Mouse (Mus musculus): ENCODE measurements around the gene Kcnh4. TPM values are rescaled to one million over a fixed set of nuclear protein-coding genes. Genes with fewer than 3 reads are reported as not detected.
"Not testable (repeated sequence)": the region's sequence is repeated elsewhere in the genome, so short reads cannot be mapped to it uniquely, and the experiment has no call there.

Gene Kcnh4
- polyA plus RNA-seq, 1 experiment from 2014 or later = 5.7 TPM

DNA sequence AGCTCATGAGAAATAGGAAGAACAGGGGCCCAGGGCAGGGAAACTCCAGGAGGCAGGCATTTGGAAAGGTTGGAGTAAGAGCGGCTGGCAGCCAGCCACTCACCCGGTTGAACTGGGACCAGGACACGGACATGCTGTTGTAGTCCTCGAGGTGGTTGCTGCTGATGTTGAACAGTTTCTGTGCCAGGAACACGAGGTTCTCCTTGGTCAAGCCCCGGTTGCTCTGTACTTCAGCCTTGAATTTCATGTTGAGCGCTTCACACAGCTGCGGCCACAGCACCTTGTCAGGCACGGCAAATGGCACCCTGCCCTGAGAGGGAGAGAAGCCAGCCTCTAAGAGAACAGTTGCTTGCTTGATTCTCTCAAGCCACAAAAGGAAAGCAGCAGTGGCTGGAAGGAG, 30.9 kb upstream of the Kcnh4 start:
- H3K27me3 ChIP-seq (ENCODE audit: control insufficient read depth, insufficient read depth, low read length); H3K9me3 ChIP-seq (ENCODE audit: control insufficient read depth, low read length); DNase-seq (ENCODE audit: low spot score); ATAC-seq (ENCODE audit: low FRiP score); H3K4me3 ChIP-seq (ENCODE audit: low read depth, low read length); H3K4me1 ChIP-seq (replicated peaks; ENCODE audit: control insufficient read depth, insufficient read depth, low read length); H3K27ac ChIP-seq (ENCODE audit: low read depth, low read length); H3K4me2 ChIP-seq (replicated peaks; ENCODE audit: low read depth, low read length); H3K36me3 ChIP-seq (ENCODE audit: control insufficient read depth, insufficient read depth, low read length); H3K9ac ChIP-seq (ENCODE audit: low read depth, low read length): not testable (repeated sequence)
- 90% methylated on average over 9 of the region's 9 CpGs for WGBS

- ATAC-seq (ENCODE audit: low FRiP score) (no peak), DNase-seq (ENCODE audit: low spot score) (no peak)
- Histone ChIP-seq H3K9ac (ENCODE audit: low read depth, low read length) (no peak overlapping the region), H3K4me2 (replicated peaks; ENCODE audit: low read depth, low read length) (no peak overlapping the region), H3K9me3 (ENCODE audit: control insufficient read depth, low read length) (no peaks in the 10 kb centered on the region), H3K27me3 (ENCODE audit: control insufficient read depth, insufficient read depth, low read length) (no peaks in the 10 kb centered on the region), H3K4me1 (replicated peaks; ENCODE audit: control insufficient read depth, insufficient read depth, low read length) (no peaks in the 10 kb centered on the region), H3K4me3 (ENCODE audit: low read depth, low read length) (no peak overlapping the region), H3K27ac (ENCODE audit: low read depth, low read length) (no peak overlapping the region), H3K36me3 (ENCODE audit: control insufficient read depth, insufficient read depth, low read length) (no peaks in the 10 kb centered on the region)
- 85% methylated on average over 3 of the region's 3 CpGs for WGBS
These were observed 30.0 kb upstream of the Kcnh4 start for GRCm38 (mm10) chr11:100789702-100790101.

DNA sequence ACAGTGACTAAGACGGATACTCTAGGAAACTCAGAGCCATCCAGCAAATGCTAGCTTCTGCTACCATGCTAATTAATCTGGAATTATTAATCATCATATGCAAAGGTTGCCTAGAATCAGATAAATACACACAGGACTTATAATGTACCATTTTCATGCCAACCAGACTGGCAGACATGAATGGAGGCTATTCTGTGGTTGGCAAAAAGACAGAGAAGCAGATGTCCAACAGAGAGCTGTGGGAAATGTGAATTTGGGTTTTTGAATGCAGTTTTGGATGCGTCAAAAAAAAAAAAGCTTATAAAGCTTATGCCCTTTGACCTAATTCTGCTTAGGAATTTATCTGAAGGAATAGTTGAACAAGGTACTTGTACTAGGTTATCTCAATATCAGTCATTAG, 26.0 kb upstream of the Kcnh4 start:
- 96% methylated on average over 2 of the region's 2 CpGs for WGBS
- DNase-seq (ENCODE audit: low spot score) = no peak

DNA sequence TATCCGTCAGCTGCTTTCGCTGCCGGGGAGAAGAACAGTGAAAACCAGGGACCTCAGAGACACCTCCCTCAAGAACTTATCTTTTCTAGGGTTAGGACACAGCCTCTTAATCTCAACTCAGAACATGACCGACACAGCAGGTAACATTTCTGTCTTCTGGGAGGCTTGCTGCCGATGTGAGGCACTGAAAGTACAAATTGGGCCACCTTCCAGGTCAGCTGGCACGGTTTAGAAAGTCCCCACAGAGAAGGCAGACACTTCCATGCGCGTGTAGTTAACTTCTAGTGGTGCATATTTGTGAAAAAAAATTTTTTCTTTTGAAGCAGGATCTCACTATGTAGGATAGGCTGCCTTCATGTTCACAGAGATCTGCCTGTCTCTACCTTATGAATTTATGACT, 24.5 kb upstream of the Kcnh4 start:
- 85% methylated on average over 8 of the region's 8 CpGs for WGBS
- Histone ChIP-seq H3K27ac (ENCODE audit: low read depth, low read length) (no peak overlapping the region), H3K27me3 (ENCODE audit: control insufficient read depth, insufficient read depth, low read length) (no peaks in the 10 kb centered on the region), H3K36me3 (ENCODE audit: control insufficient read depth, insufficient read depth, low read length) (no peaks in the 10 kb centered on the region), H3K4me1 (replicated peaks; ENCODE audit: control insufficient read depth, insufficient read depth, low read length) (no peaks in the 10 kb centered on the region), H3K9me3 (ENCODE audit: control insufficient read depth, low read length) (no peaks in the 10 kb centered on the region), H3K4me2 (replicated peaks; ENCODE audit: low read depth, low read length) (no peak overlapping the region), H3K4me3 (ENCODE audit: low read depth, low read length) (no peak overlapping the region), H3K9ac (ENCODE audit: low read depth, low read length) (no peak overlapping the region)
- no peak for ATAC-seq (ENCODE audit: low FRiP score)
- DNase-seq (ENCODE audit: low spot score) = no peak

More for the DNA sequence above, 26.0 kb upstream of the Kcnh4 start:
- Histone ChIP-seq H3K27ac (ENCODE audit: low read depth, low read length) (no peak overlapping the region), H3K27me3 (ENCODE audit: control insufficient read depth, insufficient read depth, low read length) (no peaks in the 10 kb centered on the region), H3K4me3 (ENCODE audit: low read depth, low read length) (no peak overlapping the region), H3K4me2 (replicated peaks; ENCODE audit: low read depth, low read length) (no peak overlapping the region), H3K4me1 (replicated peaks; ENCODE audit: control insufficient read depth, insufficient read depth, low read length) (no peaks in the 10 kb centered on the region), H3K9me3 (ENCODE audit: control insufficient read depth, low read length) (no peaks in the 10 kb centered on the region), H3K9ac (ENCODE audit: low read depth, low read length) (no peak overlapping the region), H3K36me3 (ENCODE audit: control insufficient read depth, insufficient read depth, low read length) (no peaks in the 10 kb centered on the region)
- ATAC-seq (ENCODE audit: low FRiP score) = no peak

DNA sequence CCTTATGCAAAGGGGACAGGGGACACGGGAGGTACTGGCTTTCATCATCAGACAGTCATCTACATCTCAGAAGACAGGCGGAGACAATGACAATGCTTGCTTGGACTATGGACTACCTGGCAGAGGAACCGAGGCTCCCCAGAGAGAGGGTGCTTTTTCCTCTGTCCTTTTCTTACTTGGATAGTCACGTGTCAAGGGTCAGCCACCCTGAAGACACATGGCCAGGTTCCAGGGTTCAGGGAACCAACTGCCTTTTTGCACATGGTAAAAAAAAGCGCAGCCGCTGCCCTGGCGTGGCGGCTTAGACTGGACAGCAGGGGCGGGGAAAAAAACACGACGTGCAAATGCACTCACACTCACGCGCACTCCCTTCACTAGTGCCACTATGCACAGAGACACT, 22.8 kb upstream of the Kcnh4 start:
- no peak overlapping the region for H3K4me2 ChIP-seq (replicated peaks; ENCODE audit: low read depth, low read length)
- DNase-seq (ENCODE audit: low spot score) = no peak
- H3K9me3 ChIP-seq (ENCODE audit: control insufficient read depth, low read length) = no peaks in the 10 kb centered on the region
- H3K27me3 ChIP-seq (ENCODE audit: control insufficient read depth, insufficient read depth, low read length) = no peaks in the 10 kb centered on the region
- WGBS = 91% methylated on average over 13 of the region's 13 CpGs
- H3K9ac ChIP-seq (ENCODE audit: low read depth, low read length) = no peak overlapping the region
- H3K36me3 ChIP-seq (ENCODE audit: control insufficient read depth, insufficient read depth, low read length) = no peaks in the 10 kb centered on the region
- H3K27ac ChIP-seq (ENCODE audit: low read depth, low read length) = no peak overlapping the region
- no peak for ATAC-seq (ENCODE audit: low FRiP score)
- no peaks in the 10 kb centered on the region for H3K4me1 ChIP-seq (replicated peaks; ENCODE audit: control insufficient read depth, insufficient read depth, low read length)
- H3K4me3 ChIP-seq (ENCODE audit: low read depth, low read length) = no peak overlapping the region

- no peak for ATAC-seq (ENCODE audit: low FRiP score)
- WGBS = 86% methylated on average over 15 of the region's 15 CpGs
These were observed 22.2 kb upstream of the Kcnh4 start for GRCm38 (mm10) chr11:100781763-100782475.

DNA sequence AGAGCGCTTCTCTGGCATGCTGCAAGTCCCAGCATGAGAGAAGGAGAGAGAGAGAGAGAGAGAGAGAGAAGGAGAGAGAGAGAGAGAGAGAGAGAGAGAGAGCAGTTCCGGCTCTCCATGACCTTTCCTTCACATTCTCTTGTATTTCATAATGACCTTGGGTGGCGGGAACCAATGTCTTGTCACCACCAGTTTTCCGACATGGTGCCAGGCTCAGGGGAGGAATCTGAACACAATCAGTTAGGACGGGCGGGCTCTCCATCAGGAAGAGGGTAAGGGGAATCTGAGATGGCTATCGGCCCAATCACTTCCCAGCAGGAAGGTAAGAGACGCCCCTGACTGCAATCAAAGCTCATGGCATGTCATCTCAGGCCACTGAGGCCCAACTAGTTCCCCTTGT, 20.5 kb upstream of the Kcnh4 start:
- DNase-seq (ENCODE audit: low spot score) (no peak), ATAC-seq (ENCODE audit: low FRiP score) (no peak)
- H3K9me3 ChIP-seq (ENCODE audit: control insufficient read depth, low read length) = no peaks in the 10 kb centered on the region
- H3K4me3 ChIP-seq (ENCODE audit: low read depth, low read length) = no peak overlapping the region
- no peak overlapping the region for H3K9ac ChIP-seq (ENCODE audit: low read depth, low read length)
- H3K36me3 ChIP-seq (ENCODE audit: control insufficient read depth, insufficient read depth, low read length) = no peaks in the 10 kb centered on the region
- no peaks in the 10 kb centered on the region for H3K27me3 ChIP-seq (ENCODE audit: control insufficient read depth, insufficient read depth, low read length)
- no peaks in the 10 kb centered on the region for H3K4me1 ChIP-seq (replicated peaks; ENCODE audit: control insufficient read depth, insufficient read depth, low read length)
- no peak overlapping the region for H3K27ac ChIP-seq (ENCODE audit: low read depth, low read length)
- no peak overlapping the region for H3K4me2 ChIP-seq (replicated peaks; ENCODE audit: low read depth, low read length)
- WGBS = 82% methylated on average over 8 of the region's 8 CpGs

More at GRCm38 (mm10) chr11:100781763-100782475, 22.2 kb upstream of the Kcnh4 start:
- H3K4me3 ChIP-seq (ENCODE audit: low read depth, low read length) = no peak overlapping the region
- H3K9ac ChIP-seq (ENCODE audit: low read depth, low read length) = no peak overlapping the region
- H3K9me3 ChIP-seq (ENCODE audit: control insufficient read depth, low read length) = no peaks in the 10 kb centered on the region
- no peaks in the 10 kb centered on the region for H3K27me3 ChIP-seq (ENCODE audit: control insufficient read depth, insufficient read depth, low read length)
- no peak for DNase-seq (ENCODE audit: low spot score)
- no peaks in the 10 kb centered on the region for H3K36me3 ChIP-seq (ENCODE audit: control insufficient read depth, insufficient read depth, low read length)
- H3K4me2 ChIP-seq (replicated peaks; ENCODE audit: low read depth, low read length) = no peak overlapping the region
- no peak overlapping the region for H3K27ac ChIP-seq (ENCODE audit: low read depth, low read length)
- no peaks in the 10 kb centered on the region for H3K4me1 ChIP-seq (replicated peaks; ENCODE audit: control insufficient read depth, insufficient read depth, low read length)

DNA sequence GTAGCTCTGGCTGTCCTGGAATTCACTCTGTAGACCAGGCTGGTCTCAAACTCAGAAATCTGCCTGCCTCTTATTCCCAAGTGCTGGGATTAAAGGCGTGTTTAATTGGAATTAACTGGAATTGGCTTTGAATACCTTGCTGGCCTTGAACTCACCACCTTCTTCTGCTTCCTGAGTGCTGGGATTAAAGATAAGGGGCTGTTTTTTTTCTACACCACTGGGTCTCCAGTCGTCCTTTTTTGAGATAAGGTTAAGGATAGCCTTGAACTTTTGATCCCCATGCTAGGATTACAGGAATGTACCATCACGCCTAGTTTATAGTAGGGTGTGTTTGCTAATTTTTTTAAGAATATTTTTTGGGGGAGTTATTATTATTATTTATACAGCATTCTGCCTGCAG, 18.3 kb upstream of the Kcnh4 start:
- Histone ChIP-seq H3K9me3 (ENCODE audit: control insufficient read depth, low read length) (no peaks in the 10 kb centered on the region), H3K27me3 (ENCODE audit: control insufficient read depth, insufficient read depth, low read length) (no peaks in the 10 kb centered on the region), H3K4me3 (ENCODE audit: low read depth, low read length) (no peak overlapping the region), H3K4me2 (replicated peaks; ENCODE audit: low read depth, low read length) (no peak overlapping the region), H3K9ac (ENCODE audit: low read depth, low read length) (no peak overlapping the region), H3K4me1 (replicated peaks; ENCODE audit: control insufficient read depth, insufficient read depth, low read length) (no peaks in the 10 kb centered on the region), H3K27ac (ENCODE audit: low read depth, low read length) (no peak overlapping the region), H3K36me3 (ENCODE audit: control insufficient read depth, insufficient read depth, low read length) (no peaks in the 10 kb centered on the region)
- 75% methylated on average over 3 of the region's 3 CpGs for WGBS
- DNase-seq (ENCODE audit: low spot score) = no peak
- ATAC-seq (ENCODE audit: low FRiP score) = no peak

DNA sequence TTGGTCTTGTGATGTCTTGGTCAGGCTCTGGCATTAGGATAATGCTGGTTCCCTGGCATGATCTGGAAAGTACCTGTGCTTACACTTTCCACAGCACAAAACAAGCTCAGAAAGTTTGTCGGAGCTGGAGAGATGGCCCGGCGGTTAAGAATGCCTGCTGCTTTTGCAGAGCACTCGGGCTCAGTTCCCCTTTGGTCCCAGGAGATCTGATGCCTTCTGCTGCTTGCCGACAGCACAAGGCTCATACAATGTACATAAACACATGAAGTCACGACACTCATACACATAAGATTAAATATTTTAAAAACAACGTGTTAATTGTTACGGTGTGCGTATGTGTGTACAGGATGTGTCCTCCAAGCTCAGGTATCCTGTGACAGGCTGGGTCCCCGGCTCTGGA, 16.2 kb upstream of the Kcnh4 start:
- DNase-seq (ENCODE audit: low spot score) (no peak), ATAC-seq (ENCODE audit: low FRiP score) (no peak)
- no peaks in the 10 kb centered on the region for H3K4me1 ChIP-seq (replicated peaks; ENCODE audit: control insufficient read depth, insufficient read depth, low read length)
- no peak overlapping the region for H3K27ac ChIP-seq (ENCODE audit: low read depth, low read length)
- 84% methylated on average over 10 of the region's 10 CpGs for WGBS
- H3K9me3 ChIP-seq (ENCODE audit: control insufficient read depth, low read length) = no peaks in the 10 kb centered on the region
- no peaks in the 10 kb centered on the region for H3K36me3 ChIP-seq (ENCODE audit: control insufficient read depth, insufficient read depth, low read length)
- no peak overlapping the region for H3K4me3 ChIP-seq (ENCODE audit: low read depth, low read length)
- H3K9ac ChIP-seq (ENCODE audit: low read depth, low read length) = no peak overlapping the region
- H3K27me3 ChIP-seq (ENCODE audit: control insufficient read depth, insufficient read depth, low read length) = no peaks in the 10 kb centered on the region
- H3K4me2 ChIP-seq (replicated peaks; ENCODE audit: low read depth, low read length) = no peak overlapping the region
